8 mouse cellular contexts compared by ENCODE assay signal in genomic region chr1:118321661-118322201, GRCm38 (mm10). TPM values are rescaled to one million over a fixed set of nuclear protein-coding genes. Genes with fewer than 3 reads are reported as not detected.
DNase-seq lines count a peak whose midpoint lies in the region; ATAC-seq lines count a peak whose summit lies in the region.

Gene Nifk (plus strand): TSS chr1:118321839.

- peak within 1 kb of the TSS; percentile 85 for H3K4me3 ChIP-seq in intestine, embryonic 14.5 days (ENCODE audit: low read depth, low read length)

- H3K9ac ChIP-seq in intestine, embryonic 14.5 days (ENCODE audit: low read length), result peak within 1 kb of the TSS; percentile 71

- WGBS in intestine, embryonic 14.5 days, result under 1% methylated on average over 37 of the region's 37 CpGs

- intact Hi-C loops in gastrocnemius, postnatal 14 days (cut with DNase I; ENCODE audit: low total_unique reads), result no loop called here
- intact Hi-C loops in left cerebral cortex, postnatal 14 days (cut with DNase I), result loop anchor here (5.0 kb wide), 1 partner anchor 66 kb away; the partner anchor contains the start of gene Clasp1

- peak; percentile 90 for ATAC-seq in intestine, embryonic 14.5 days (replicated peaks; ENCODE audit: low FRiP score, low TSS enrichment, low read depth)

- H3K27ac ChIP-seq in intestine, embryonic 14.5 days (ENCODE audit: low read depth), result peak within 1 kb of the TSS; percentile 28; the same call in 1 of the 2 replicates

- H3K27me3 ChIP-seq in intestine, embryonic 14.5 days (replicated peaks; ENCODE audit: control insufficient read depth, insufficient read depth, low read length), result no peaks in the 10 kb centered on the region

- peaks cover 7% of the 10 kb centered on the region for H3K4me1 ChIP-seq in intestine, embryonic 14.5 days (replicated peaks; ENCODE audit: control insufficient read depth, insufficient read depth, low read length)

- H3K9me3 ChIP-seq in intestine, embryonic 14.5 days (ENCODE audit: control insufficient read depth, low read length), result no peaks in the 10 kb centered on the region

- peaks cover 24% of the 10 kb centered on the region for H3K36me3 ChIP-seq in intestine, embryonic 14.5 days (ENCODE audit: control insufficient read depth, insufficient read depth, low read length)

- DNase-seq in adrenal gland, adult (ENCODE audit: inconsistent age in 2 of 2, low spot score in 1 of 2), result peak; percentile 93 to 97
- peak; percentile 99 for DNase-seq in embryo, embryonic 10.5 days (ENCODE audit: low spot score)
- DNase-seq in gastrocnemius, postnatal 14 days, result peak; percentile 89
- DNase-seq in intestine, embryonic 14.5 days (ENCODE audit: low spot score), result peak; percentile 95
- DNase-seq in left cerebral cortex, postnatal 14 days (ENCODE audit: low spot score in 2 of 2), result peak; percentile 96 to 97
- peak; percentile 96 for DNase-seq in mesoderm, embryonic 11.5 days (ENCODE audit: low read depth, low spot score)
- DNase-seq in right cerebral cortex, postnatal 36 days (ENCODE audit: low spot score in 2 of 2), result peak; percentile 91 to 95
- DNase-seq in yolk sac, embryonic 10.5 days (ENCODE audit: low spot score), result peak; percentile 91

- H3K4me2 ChIP-seq in intestine, embryonic 14.5 days (ENCODE audit: low read length), result peak within 1 kb of the TSS; percentile 94

RNA-seq across cellular contexts. Expression of gene Nifk, which starts in this region (rescaled TPM):
- total RNA-seq in gastrocnemius, postnatal 14 days (2021), result 10 to 100 TPM; 20.9 to 25.4 TPM
- 88.9 and 96.0 TPM in 2 replicates for polyA plus RNA-seq in intestine, embryonic 14.5 days (2014; fragmentation: Nextera tagmentation; extraction: Ambion mirVana)
- 10 to 100 TPM; 22.6 to 25.2 TPM for total RNA-seq in left cerebral cortex, postnatal 14 days (2021)

Comparison
In these comparisons a context has a peak if more than half of its experiments do, and no peak if none do; other contexts are left out.
1. Peak in every context shown above with its lines: DNase-seq, ATAC-seq, H3K4me3 ChIP-seq and H3K27ac ChIP-seq.